Mouse (Mus musculus) megakaryocyte, embryonic 14.5 days (primary cell): ENCODE measurements around the gene Ppp2r5b.

Experiments
- FLI1 ChIP-seq: IDR thresholded peaks from 2 replicates; pipeline ENCODE4 v1.6.1; 2012; ENCODE audit warnings: low read length, inconsistent platforms, mixed read lengths
- GATA1 ChIP-seq: IDR thresholded peaks from 3 replicates; pipeline ENCODE4 v1.6.1; 2012; ENCODE audit warnings: mixed read lengths, low read length, inconsistent platforms, borderline replicate concordance

GRCm38 (mm10) chr19:6240725-6241124 lies 5.1 kb upstream of the Ppp2r5b start:
- TF ChIP-seq GATA1 (no peak), FLI1 (no peak)
